Mouse (Mus musculus) olfactory bulb, adult 2 months (tissue): Measurements from ENCODE around the gene 1700003F12Rik.

ENCODE experiments used
- CTCF ChIP-seq: fragments of 200-500 bp; IDR thresholded peaks from 2 replicates; pipeline ENCODE4 v1.5.1; 2012; ENCODE audit warnings: low read depth, mild to moderate bottlenecking, low read length, moderate library complexity; ENCODE audit not compliant: insufficient read depth
- POLR2A ChIP-seq: fragments of 200-500 bp; IDR thresholded peaks from 2 replicates; pipeline ENCODE4 v1.6.1; 2012; ENCODE audit warnings: mild to moderate bottlenecking, low read depth, low read length, moderate library complexity; ENCODE audit not compliant: insufficient read depth

DNA sequence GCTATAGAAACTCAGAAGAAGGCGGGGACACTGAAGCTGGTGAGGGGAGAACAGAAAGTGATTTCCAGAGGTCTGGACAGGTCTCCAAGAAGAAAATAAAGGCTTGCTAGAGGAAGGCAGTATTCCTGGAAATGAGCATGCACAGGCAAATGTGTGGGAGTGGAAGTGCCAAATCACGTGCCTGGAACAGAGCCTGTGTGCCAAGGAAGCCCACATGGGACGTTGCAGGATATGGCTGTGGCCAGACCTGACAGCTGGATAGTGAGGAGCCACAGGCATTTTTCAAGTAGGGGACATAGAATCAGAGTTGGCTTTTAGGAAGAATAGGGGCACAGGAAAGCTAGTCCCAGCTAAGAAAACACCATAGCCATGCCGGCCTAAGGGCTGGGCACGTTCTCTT is 48.9 kb downstream of the 1700003F12Rik start:
- TF ChIP-seq CTCF (no peak), POLR2A (no peak)
